Mouse (Mus musculus) WW6 (cell line): ENCODE measurements at regions not wholly inside any gene's neighbourhood (a gene's known extent, or its start where the extent isn't known, plus 50 kb on each side); places are given as distances from the start of the nearest gene placed in this dataset.
"Not testable (repeated sequence)": the region's sequence is repeated elsewhere in the genome, so short reads cannot be mapped to it uniquely, and the experiment has no call there.

Source experiments
- DNase-seq: peaks from one replicate; pipeline ENCODE4 v3.0.0-alpha.2; 2013; ENCODE audit warnings: low read depth, low spot score

- DNase-seq = no peak
Observed at GRCm38 (mm10) chr17:49278973-49279727, 149.0 kb upstream of the Mocs1 start.

- no peak for DNase-seq
Observed at GRCm38 (mm10) chr17:49281344-49281743, 146.8 kb upstream of the Mocs1 start.

GRCm38 (mm10) chr17:49282498-49282897, 145.7 kb upstream of the Mocs1 start:
- peak; percentile 20 for DNase-seq

- no peak for DNase-seq
Observed at GRCm38 (mm10) chr17:49283491-49283890, 144.7 kb upstream of the Mocs1 start.

GRCm38 (mm10) chr17:49291636-49292035, 136.5 kb upstream of the Mocs1 start:
- no peak for DNase-seq

- no peak for DNase-seq
Observed at GRCm38 (mm10) chr17:49304461-49304860, 123.7 kb upstream of the Mocs1 start.

GRCm38 (mm10) chr17:49305116-49305515, 123.0 kb upstream of the Mocs1 start:
- DNase-seq = no peak

- DNase-seq = peak; percentile 4
Observed at GRCm38 (mm10) chr17:49309079-49309478, 119.1 kb upstream of the Mocs1 start.

GRCm38 (mm10) chr17:49314196-49314595, 114.0 kb upstream of the Mocs1 start:
- no peak for DNase-seq

- no peak for DNase-seq
Observed at GRCm38 (mm10) chr17:49327524-49327923, 100.6 kb upstream of the Mocs1 start.

GRCm38 (mm10) chr17:49335318-49335717, 92.8 kb upstream of the Mocs1 start:
- no peak for DNase-seq

GRCm38 (mm10) chr17:49337881-49338280, 90.3 kb upstream of the Mocs1 start:
- DNase-seq = no peak

- no peak for DNase-seq
Observed at GRCm38 (mm10) chr17:49342636-49343035, 85.5 kb upstream of the Mocs1 start.

- no peak for DNase-seq
Observed at GRCm38 (mm10) chr17:49346701-49347100, 81.5 kb upstream of the Mocs1 start.

- no peak for DNase-seq
Observed at GRCm38 (mm10) chr17:49349328-49349727, 78.8 kb upstream of the Mocs1 start.

- peak; percentile 20 for DNase-seq
Observed at GRCm38 (mm10) chr17:49359212-49359611, 69.0 kb upstream of the Mocs1 start.

GRCm38 (mm10) chr17:49360251-49360650, 67.9 kb upstream of the Mocs1 start:
- DNase-seq = not testable (repeated sequence)

- no peak for DNase-seq
Observed at GRCm38 (mm10) chr17:49367791-49368190, 60.4 kb upstream of the Mocs1 start.

- DNase-seq = no peak
Observed at GRCm38 (mm10) chr17:49368476-49369269, 59.5 kb upstream of the Mocs1 start.

GRCm38 (mm10) chr17:49377626-49378025, 50.5 kb upstream of the Mocs1 start:
- no peak for DNase-seq
